Mouse (Mus musculus): ENCODE results near the gene Sepsecs.

Gene Sepsecs

GRCm38 (mm10) chr5:52609672-52610071, 59.8 kb downstream of the Sepsecs start:
- DNase-seq = no peak

GRCm38 (mm10) chr5:52604582-52605041, 64.9 kb downstream of the Sepsecs start:
- no peak for DNase-seq

GRCm38 (mm10) chr5:52590612-52591011, 78.9 kb downstream of the Sepsecs start:
- no peak for DNase-seq

All from cerebellum, adult 18-20 months (tissue).